Mouse (Mus musculus): Measurements from ENCODE around the gene Slc4a4.

GRCm38 (mm10) chr5:88996246-88996645 lies 109.6 kb downstream of the Slc4a4 start:
- TF ChIP-seq CTCF (IDR thresholded peaks at IDR 0.05; ENCODE audit: insufficient read depth, low read depth, low read length): no peak
- no peak for TF ChIP-seq POLR2A (IDR thresholded peaks at IDR 0.05; ENCODE audit: insufficient read depth, low read depth, low read length)

Measured in olfactory bulb, adult 2 months (tissue).